In the genomic region with DNA sequence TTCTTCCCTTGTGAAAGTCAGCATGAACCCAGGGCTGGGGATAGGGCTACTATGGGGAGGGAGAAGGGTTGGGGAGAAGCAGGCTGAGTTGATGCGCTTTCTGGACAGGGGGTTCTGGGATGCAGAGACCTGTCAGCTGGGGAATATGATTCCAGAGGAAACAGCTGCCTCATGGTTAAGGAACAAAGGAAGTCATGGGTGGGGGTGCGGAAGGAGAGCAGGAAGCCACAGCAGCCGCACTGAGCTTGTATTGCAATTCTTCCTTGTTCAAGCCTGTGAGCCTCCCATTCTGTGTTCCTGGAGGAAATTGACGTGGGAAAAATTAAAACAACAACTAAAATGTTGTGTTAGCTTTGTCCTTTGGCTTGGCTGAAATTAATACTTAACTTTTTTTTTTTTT, we compare ENCODE assay signal across 13 mouse cellular contexts.
DNase-seq lines count a peak whose midpoint lies in the region; ATAC-seq and TF ChIP-seq lines count a peak whose summit lies in the region.
"Had no signal": no experiment of that assay in that cellular context is flagged by ENCODE, and none has a peak within 500 bp of the region (broad histone marks: within the 10 kb centered on the region; RNA-seq: fewer than 3 reads in every experiment).

No protein-coding gene starts in this region.

- H3K4me3 ChIP-seq in heart, embryonic 12.5 days = no peak overlapping the region
- H3K4me3 ChIP-seq in kidney, postnatal 0 days (replicated peaks; ENCODE audit: low read depth, low read length) = no peak overlapping the region
- H3K4me3 ChIP-seq: forebrain, embryonic 10.5 days; liver, embryonic 15.5 days; myocyte had no signal

- TF ChIP-seq CTCF in kidney, postnatal 0 days (IDR thresholded peaks at IDR 0.05; ENCODE audit: low read depth) = no peak

- H3K27ac ChIP-seq in heart, embryonic 12.5 days (ENCODE audit: poor library complexity, severe bottlenecking) = no peak overlapping the region
- peak overlapping the region; percentile 25; the same call in 1 of the 2 replicates for H3K27ac ChIP-seq in kidney, postnatal 0 days
- H3K27ac ChIP-seq: forebrain, embryonic 10.5 days; liver, embryonic 15.5 days had no signal

- H3K9me3 ChIP-seq in heart, embryonic 12.5 days (replicated peaks) = no peaks in the 10 kb centered on the region
- no peaks in the 10 kb centered on the region for H3K9me3 ChIP-seq in kidney, postnatal 0 days (replicated peaks; ENCODE audit: low read length)
- H3K9me3 ChIP-seq: forebrain, embryonic 10.5 days; liver, embryonic 15.5 days had no signal

- no peak overlapping the region for H3K9ac ChIP-seq in heart, embryonic 12.5 days
- H3K9ac ChIP-seq in kidney, postnatal 0 days (ENCODE audit: low read depth, low read length) = no peak overlapping the region
- H3K9ac ChIP-seq: liver, embryonic 15.5 days had no signal

- ATAC-seq in heart, embryonic 12.5 days (ENCODE audit: insufficient number of reproducible peaks, low FRiP score) = no peak
- ATAC-seq in granulocyte monocyte progenitor cell, adult 5-6 weeks (replicated peaks; ENCODE audit: poor library complexity, severe bottlenecking) = peak; percentile 93
- ATAC-seq in kidney, postnatal 0 days (replicated peaks; ENCODE audit: low FRiP score, low read depth) = no peak
- peak; percentile 91 for ATAC-seq in megakaryocyte progenitor cell, adult 5-6 weeks (replicated peaks; ENCODE audit: poor library complexity)
- no peak for ATAC-seq in monocyte, adult 5-6 weeks (replicated peaks; ENCODE audit: insufficient number of reproducible peaks, low FRiP score, low TSS enrichment, poor library complexity, severe bottlenecking)

- H3K4me1 ChIP-seq in heart, embryonic 12.5 days (replicated peaks) = peaks cover 14% of the 10 kb centered on the region
- H3K4me1 ChIP-seq in kidney, postnatal 0 days (replicated peaks; ENCODE audit: insufficient read depth, low read length) = no peaks in the 10 kb centered on the region
- H3K4me1 ChIP-seq: liver, embryonic 15.5 days had no signal

- DNase-seq in heart, adult 8-10 months (ENCODE audit: low spot score) = peak; percentile 53
- peak; percentile 69 for DNase-seq in kidney, postnatal 0 days (ENCODE audit: low spot score)
- no peak for DNase-seq in c-Kit-positive CD71-positive TER-119-positive erythroid progenitor cells, embryonic 14.5 days (ENCODE audit: low spot score)
- DNase-seq: cerebellum, postnatal 14 days; right cerebral cortex, postnatal 14 days; thymus, adult 2 months had no signal

- H3K36me3 ChIP-seq in heart, embryonic 12.5 days = no peaks in the 10 kb centered on the region
- no peaks in the 10 kb centered on the region for H3K36me3 ChIP-seq in kidney, postnatal 0 days (ENCODE audit: insufficient read depth, low read length)
- H3K36me3 ChIP-seq: forebrain, embryonic 10.5 days; liver, embryonic 15.5 days had no signal

- no peak overlapping the region for H3K4me2 ChIP-seq in heart, embryonic 12.5 days
- no peak overlapping the region for H3K4me2 ChIP-seq in kidney, postnatal 0 days (ENCODE audit: low read length)
- H3K4me2 ChIP-seq: liver, embryonic 15.5 days had no signal

- 55% methylated on average over 4 of the region's 4 CpGs for WGBS in heart, embryonic 12.5 days
- WGBS in kidney, postnatal 0 days = 46% methylated on average over 4 of the region's 4 CpGs

- no peaks in the 10 kb centered on the region; the same call in 1 of the 2 replicates for H3K27me3 ChIP-seq in heart, embryonic 12.5 days (replicated peaks)
- no peaks in the 10 kb centered on the region for H3K27me3 ChIP-seq in kidney, postnatal 0 days (ENCODE audit: insufficient read depth, low read length)
- H3K27me3 ChIP-seq: liver, embryonic 15.5 days had no signal

Comparison
In these comparisons a context has a peak if more than half of its experiments do, and no peak if none do; other contexts are left out.
1. ATAC-seq: peak in granulocyte monocyte progenitor cell, adult 5-6 weeks (single experiment) and megakaryocyte progenitor cell, adult 5-6 weeks (single experiment); none in heart, embryonic 12.5 days (single experiment), kidney, postnatal 0 days (single experiment) and monocyte, adult 5-6 weeks (single experiment).